Mouse (Mus musculus): ENCODE measurements at regions not wholly inside any gene's neighbourhood (a gene's known extent, or its start where the extent isn't known, plus 50 kb on each side); places are given as distances from the start of the nearest gene placed in this dataset.

DNA sequence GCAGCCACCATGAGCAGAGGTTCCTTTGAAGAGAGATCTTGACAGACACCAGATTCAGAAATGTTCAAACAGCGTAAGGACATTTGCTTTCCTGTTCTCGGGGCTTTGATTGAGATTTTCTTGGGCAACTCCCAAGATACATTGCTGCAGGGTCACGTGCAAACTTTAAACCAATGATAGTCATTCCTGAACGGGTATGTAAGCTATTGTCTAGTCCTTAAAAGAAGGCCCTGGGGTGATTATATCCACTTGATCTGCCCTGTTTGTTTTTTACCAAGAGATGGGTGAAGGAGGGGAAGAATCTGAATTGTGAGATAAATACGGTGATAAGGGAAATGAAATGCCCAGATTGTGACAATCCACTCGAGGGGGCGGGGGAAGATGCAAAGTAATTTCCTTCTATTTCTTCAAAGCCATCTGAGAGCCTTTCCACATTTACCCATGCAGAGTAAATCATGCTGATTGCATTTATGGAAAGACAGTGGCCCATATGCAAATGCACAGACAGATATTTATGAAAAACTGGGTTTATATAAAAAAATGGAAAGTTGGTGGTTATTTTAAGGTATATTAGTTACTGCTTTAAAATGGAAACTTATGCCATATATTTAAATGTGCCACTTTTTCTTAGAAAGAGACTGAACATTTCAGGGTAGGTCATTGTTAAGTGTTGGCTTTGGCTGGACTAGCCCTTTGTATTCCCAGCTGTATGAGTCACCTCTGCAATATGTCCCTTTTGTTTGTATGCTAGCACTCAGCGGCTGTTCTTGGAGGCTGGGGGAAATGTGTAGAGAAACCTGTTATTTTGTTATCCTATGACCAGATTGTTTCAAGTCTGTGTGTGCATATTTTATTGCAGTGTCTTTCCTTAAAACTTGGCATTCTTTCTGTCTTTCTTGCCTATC, 142.7 kb upstream of the Igbp1b start:
- H3K4me1 ChIP-seq = no peaks in the 10 kb centered on the region
- 71% methylated on average over 8 of the region's 8 CpGs for WGBS
- H3K36me3 ChIP-seq = no peaks in the 10 kb centered on the region
- no peak overlapping the region for H3K27ac ChIP-seq
- no peak for ATAC-seq (ENCODE audit: low FRiP score)
- no peaks in the 10 kb centered on the region for H3K27me3 ChIP-seq
- H3K9ac ChIP-seq = no peak overlapping the region
- no peak overlapping the region for H3K4me3 ChIP-seq
- no peak overlapping the region for H3K4me2 ChIP-seq (replicated peaks)
- no peaks in the 10 kb centered on the region for H3K9me3 ChIP-seq (replicated peaks)

GRCm38 (mm10) chr6:138794706-138795105, 136.4 kb upstream of the Igbp1b start:
- WGBS = 57% methylated on average over 2 of the region's 2 CpGs
- Histone ChIP-seq H3K36me3 (no peaks in the 10 kb centered on the region), H3K4me3 (no peak overlapping the region), H3K27me3 (no peaks in the 10 kb centered on the region), H3K4me1 (no peaks in the 10 kb centered on the region), H3K27ac (no peak overlapping the region), H3K4me2 (replicated peaks) (no peak overlapping the region), H3K9ac (no peak overlapping the region), H3K9me3 (replicated peaks) (no peaks in the 10 kb centered on the region)
- ATAC-seq (ENCODE audit: low FRiP score) = no peak

- no peak for ATAC-seq (ENCODE audit: low FRiP score)
- no peaks in the 10 kb centered on the region for H3K4me1 ChIP-seq
- no peaks in the 10 kb centered on the region for H3K9me3 ChIP-seq (replicated peaks)
- no peaks in the 10 kb centered on the region for H3K27me3 ChIP-seq
- H3K4me3 ChIP-seq = no peak overlapping the region
- no peak overlapping the region for H3K9ac ChIP-seq
- no peak overlapping the region for H3K4me2 ChIP-seq (replicated peaks)
- H3K36me3 ChIP-seq = no peaks in the 10 kb centered on the region
- H3K27ac ChIP-seq = no peak overlapping the region
- WGBS = 66% methylated on average over 3 of the region's 3 CpGs
These were observed 134.5 kb upstream of the Igbp1b start for GRCm38 (mm10) chr6:138792802-138793201.

DNA sequence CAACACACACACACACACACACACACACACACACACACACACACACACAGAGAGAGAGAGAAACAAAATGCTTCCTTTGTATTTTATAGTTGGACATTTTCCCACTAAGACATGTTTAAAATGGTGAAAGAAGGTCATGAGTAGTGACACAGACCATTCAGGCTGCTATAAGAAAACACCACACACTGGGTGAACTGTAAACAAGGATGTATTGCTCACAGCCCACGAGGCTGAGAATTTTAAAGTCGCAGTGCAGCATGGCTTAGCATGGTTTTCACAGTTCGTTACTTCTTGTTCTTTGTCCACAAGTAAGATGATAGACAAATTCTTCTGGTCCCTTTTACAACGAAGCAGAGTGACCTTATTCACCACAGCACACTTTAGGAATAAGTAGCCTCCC, 124.6 kb upstream of the Igbp1b start:
- H3K4me2 ChIP-seq (replicated peaks) = no peak overlapping the region
- ATAC-seq (ENCODE audit: low FRiP score) = no peak
- no peaks in the 10 kb centered on the region for H3K4me1 ChIP-seq
- H3K9me3 ChIP-seq (replicated peaks) = no peaks in the 10 kb centered on the region
- no peak overlapping the region for H3K27ac ChIP-seq
- WGBS = 54% methylated on average over 4 of the region's 4 CpGs
- no peaks in the 10 kb centered on the region for H3K27me3 ChIP-seq
- H3K9ac ChIP-seq = no peak overlapping the region
- no peaks in the 10 kb centered on the region for H3K36me3 ChIP-seq
- no peak overlapping the region for H3K4me3 ChIP-seq

GRCm38 (mm10) chr6:138782470-138782869, 124.1 kb upstream of the Igbp1b start:
- Histone ChIP-seq H3K4me1 (no peaks in the 10 kb centered on the region), H3K36me3 (no peaks in the 10 kb centered on the region), H3K9me3 (replicated peaks) (no peaks in the 10 kb centered on the region), H3K27me3 (no peaks in the 10 kb centered on the region), H3K4me3 (no peak overlapping the region), H3K9ac (no peak overlapping the region), H3K4me2 (replicated peaks) (no peak overlapping the region), H3K27ac (no peak overlapping the region)
- 95% methylated on average over 4 of the region's 4 CpGs for WGBS
- no peak for ATAC-seq (ENCODE audit: low FRiP score)

GRCm38 (mm10) chr6:138761991-138762390, 103.6 kb upstream of the Igbp1b start:
- H3K27me3 ChIP-seq = no peaks in the 10 kb centered on the region
- no peak for ATAC-seq (ENCODE audit: low FRiP score)
- H3K27ac ChIP-seq = no peak overlapping the region
- 80% methylated on average over 3 of the region's 3 CpGs for WGBS
- no peak overlapping the region for H3K4me3 ChIP-seq
- no peaks in the 10 kb centered on the region for H3K36me3 ChIP-seq
- no peaks in the 10 kb centered on the region for H3K9me3 ChIP-seq (replicated peaks)
- H3K9ac ChIP-seq = no peak overlapping the region
- H3K4me2 ChIP-seq (replicated peaks) = no peak overlapping the region
- H3K4me1 ChIP-seq = no peaks in the 10 kb centered on the region

DNA sequence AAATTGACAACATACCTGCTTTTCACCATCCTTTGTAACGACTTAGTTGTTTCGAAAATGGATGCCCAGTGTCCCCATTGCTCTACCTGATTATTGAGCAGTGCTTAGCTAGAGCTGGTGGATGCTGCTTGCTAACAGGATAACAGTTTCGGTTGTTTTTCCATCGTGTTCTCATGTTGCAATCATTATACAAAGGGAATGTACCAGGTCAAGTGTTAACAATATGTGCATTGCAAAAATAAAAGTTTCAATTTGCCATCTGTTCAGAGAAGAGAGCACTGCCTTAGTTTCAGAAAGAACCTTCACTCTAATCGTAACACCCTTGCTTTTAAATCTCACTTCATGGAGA, 96.6 kb upstream of the Igbp1b start:
- H3K27ac ChIP-seq = no peak overlapping the region
- H3K4me2 ChIP-seq (replicated peaks) = no peak overlapping the region
- no peaks in the 10 kb centered on the region for H3K27me3 ChIP-seq
- no peaks in the 10 kb centered on the region for H3K36me3 ChIP-seq
- no peaks in the 10 kb centered on the region for H3K9me3 ChIP-seq (replicated peaks)
- ATAC-seq (ENCODE audit: low FRiP score) = no peak
- H3K4me3 ChIP-seq = no peak overlapping the region
- H3K9ac ChIP-seq = no peak overlapping the region
- no peaks in the 10 kb centered on the region for H3K4me1 ChIP-seq
- 62% methylated on average over 5 of the region's 5 CpGs for WGBS

GRCm38 (mm10) chr6:138754302-138754954, 96.1 kb upstream of the Igbp1b start:
- Histone ChIP-seq H3K9me3 (replicated peaks) (no peaks in the 10 kb centered on the region), H3K4me1 (no peaks in the 10 kb centered on the region), H3K27me3 (no peaks in the 10 kb centered on the region), H3K9ac (no peak overlapping the region), H3K4me3 (no peak overlapping the region), H3K36me3 (no peaks in the 10 kb centered on the region), H3K4me2 (replicated peaks) (no peak overlapping the region), H3K27ac (no peak overlapping the region)
- 0 out of 2 replicates have a peak, but pooled peaks have one; percentile 29 for ATAC-seq (ENCODE audit: low FRiP score)
- whole genome bisulfite sequencing = 64% methylated on average over 2 of the region's 2 CpGs

- no peak overlapping the region for H3K4me2 ChIP-seq (replicated peaks)
- no peak overlapping the region for H3K4me3 ChIP-seq
- no peak for ATAC-seq (ENCODE audit: low FRiP score)
- no peak overlapping the region for H3K27ac ChIP-seq
- H3K4me1 ChIP-seq = no peaks in the 10 kb centered on the region
- no peaks in the 10 kb centered on the region for H3K27me3 ChIP-seq
- no peak overlapping the region for H3K9ac ChIP-seq
- no peaks in the 10 kb centered on the region for H3K36me3 ChIP-seq
- H3K9me3 ChIP-seq (replicated peaks) = no peaks in the 10 kb centered on the region
These were observed 59.4 kb upstream of the Igbp1b start for GRCm38 (mm10) chr6:138717698-138718097.
